Mouse (Mus musculus): ENCODE measurements at regions not wholly inside any gene's neighbourhood (a gene's known extent, or its start where the extent isn't known, plus 50 kb on each side); places are given as distances from the start of the nearest gene placed in this dataset.

DNA sequence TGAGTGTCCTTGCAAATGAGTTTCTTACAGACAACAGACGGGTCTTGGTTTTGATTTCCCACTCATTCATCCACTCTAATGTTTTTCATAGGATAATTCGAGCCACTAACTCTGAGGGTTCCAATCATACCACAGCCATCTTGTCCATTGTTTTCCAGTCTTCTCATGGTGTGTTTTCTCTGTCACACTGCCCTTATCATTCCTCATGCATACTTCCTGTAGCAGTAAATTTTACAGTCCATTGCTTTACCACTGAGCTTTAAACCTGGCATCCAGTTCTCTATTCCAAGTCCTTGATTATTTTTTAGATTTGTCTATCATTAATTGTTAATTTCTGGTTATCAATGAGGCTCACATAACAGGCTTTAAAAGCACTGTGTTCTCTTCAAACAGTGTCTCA, 290.0 kb upstream of the Nrsn1 start:
- no peak for DNase-seq (ENCODE audit: low spot score in 2 of 2)

DNA sequence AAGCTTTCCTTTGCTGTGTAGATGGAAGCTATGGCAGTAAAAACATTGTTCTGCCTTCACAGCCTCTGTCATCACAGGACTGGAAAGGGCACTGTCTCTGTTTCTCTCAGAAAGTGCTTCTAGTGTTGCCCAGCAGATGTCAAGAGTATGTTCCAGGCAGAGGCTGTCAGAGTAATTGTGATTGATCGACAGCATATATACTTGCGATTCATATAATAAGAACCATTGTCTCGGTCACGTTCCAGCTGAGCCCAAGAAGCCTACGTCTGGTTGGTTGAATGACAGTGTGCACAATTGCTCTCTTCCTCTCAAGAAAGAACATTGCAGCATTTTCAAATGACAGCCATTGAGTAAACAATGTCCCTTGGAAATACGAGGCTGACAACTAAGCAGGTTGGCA, 284.7 kb upstream of the Nrsn1 start:
- no peak for DNase-seq (ENCODE audit: low spot score in 2 of 2)

DNA sequence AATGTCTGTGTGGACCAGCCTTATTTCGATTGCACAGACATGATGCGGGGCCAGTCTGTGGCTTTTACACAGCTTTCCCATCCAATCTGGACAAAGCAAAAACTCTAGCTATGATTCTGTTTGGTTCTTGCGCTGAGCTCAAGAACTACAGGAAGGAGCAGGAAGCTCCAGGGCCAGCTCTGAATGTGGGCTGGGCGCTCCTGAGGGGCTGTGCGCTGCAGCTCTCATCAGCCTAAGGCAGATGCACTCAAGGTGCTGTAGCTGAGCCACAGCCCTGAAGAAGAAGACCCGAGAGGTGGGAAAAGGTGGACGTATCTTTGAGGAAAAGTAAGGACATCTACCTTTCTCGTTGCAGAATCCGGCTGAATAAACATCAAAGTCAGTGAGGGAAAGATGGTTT, 278.2 kb upstream of the Nrsn1 start:
- DNase-seq (ENCODE audit: low spot score in 2 of 2), result no peak

DNA sequence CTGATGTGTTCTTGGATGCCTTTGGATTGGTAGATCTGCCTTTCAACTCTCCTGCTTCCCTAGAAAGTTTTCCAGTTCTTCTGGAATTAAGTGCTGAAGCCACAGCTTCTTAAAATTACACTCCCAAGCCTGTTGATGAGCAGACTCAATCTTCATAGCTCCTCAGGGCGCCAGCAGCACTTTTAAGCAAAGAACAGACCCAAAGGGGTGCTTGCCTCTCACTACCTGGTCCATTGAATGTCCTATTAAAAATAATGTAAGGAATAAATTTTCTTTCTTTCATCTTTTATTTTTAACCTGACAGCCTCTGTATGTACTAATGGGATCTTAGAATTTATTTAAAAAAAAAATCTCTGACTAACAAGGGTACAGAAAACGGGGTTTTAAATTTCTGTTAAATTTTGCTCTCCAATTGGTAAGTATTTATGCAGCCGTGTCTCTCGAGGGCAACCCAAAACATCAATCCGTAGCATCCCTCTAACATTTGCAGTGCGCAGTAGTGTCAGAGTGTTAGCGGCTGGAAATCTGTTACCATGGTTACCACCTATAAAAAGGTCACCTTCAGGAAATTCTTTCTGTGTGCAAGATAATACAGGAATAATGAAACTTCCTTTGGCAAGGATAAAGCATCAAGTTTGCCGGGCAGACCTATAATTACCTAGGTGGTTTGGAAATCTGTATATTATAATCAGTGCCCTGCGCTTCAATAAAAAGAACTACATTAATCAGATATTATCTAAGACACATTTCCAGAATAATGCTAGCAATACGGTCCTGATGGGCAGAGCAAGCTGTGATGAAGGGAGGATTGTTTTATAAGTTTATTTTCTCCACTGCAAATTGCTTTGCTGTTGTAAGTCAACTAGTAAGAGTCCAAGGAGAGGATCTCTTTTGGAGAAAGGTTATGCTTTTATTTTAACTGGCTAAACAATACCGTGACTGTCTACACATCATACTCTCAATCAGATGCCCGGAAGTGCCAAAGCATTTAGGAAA, 277.1 kb upstream of the Nrsn1 start:
- DNase-seq (ENCODE audit: low spot score in 2 of 2), result no peak

DNA sequence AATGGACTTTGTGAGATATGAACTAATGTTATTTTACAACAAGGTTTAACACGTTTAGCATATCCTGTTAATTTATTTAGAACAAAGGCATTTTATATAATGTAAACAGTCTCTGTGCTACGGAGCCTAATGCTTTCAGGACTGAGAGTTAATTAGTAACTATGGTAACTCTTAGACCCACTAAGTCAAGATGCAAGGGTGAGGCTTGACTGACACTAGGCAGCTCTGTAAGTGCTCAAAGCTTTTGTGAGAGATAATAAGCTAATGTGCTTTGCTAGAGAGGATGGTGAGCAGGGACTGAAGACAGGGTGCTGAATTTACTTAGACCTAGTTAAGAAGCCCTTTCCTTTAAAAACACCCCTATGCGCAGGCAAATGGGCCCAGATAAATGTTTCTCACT, 253.8 kb upstream of the Nrsn1 start:
- DNase-seq (ENCODE audit: low spot score in 2 of 2), result no peak

DNA sequence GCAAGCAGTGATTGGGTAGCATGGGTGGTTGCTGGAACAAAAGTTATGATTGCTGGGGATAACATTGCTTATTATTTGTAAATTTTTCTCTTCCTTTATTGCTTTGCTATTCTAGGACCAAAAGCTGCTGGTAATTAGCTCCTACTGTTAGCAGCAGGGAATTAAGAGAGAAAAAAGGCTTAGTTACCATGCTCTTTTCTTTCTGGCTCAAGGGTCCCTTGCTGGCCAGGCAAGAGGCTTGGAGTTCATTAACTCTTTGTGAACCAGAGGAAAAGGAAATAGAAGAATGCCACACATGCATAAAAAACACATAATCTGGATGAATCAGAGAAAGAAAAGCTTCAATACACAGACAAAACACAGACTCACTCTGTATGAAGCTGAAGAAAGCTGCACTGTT, 237.1 kb upstream of the Nrsn1 start:
- DNase-seq (ENCODE audit: low spot score in 2 of 2), result no peak

DNA sequence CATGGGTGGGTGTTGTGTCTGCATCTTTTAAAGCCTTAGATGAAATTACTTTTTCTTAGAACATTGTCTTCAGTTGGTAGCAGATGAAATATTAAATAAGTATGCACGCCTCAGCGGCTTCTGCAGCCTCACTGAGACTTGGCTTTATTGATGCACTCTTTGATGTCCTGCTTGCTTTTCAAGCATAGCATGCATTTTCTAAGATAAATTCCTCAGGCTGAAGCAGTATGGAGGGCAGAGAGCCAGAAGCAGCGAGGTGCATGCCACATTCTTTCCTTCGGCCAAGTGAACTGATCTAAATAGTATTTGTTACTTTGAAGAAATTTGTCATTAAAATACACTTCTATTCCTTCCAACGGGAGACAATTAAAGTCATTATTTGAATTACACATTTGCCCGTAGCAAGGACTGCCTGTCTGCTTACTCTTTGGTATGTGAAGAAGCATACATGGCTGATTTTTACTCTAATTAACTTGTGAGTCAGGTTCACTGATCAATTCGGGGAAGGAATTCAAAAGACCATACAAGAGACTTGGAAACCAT, 224.3 kb upstream of the Nrsn1 start:
- DNase-seq (ENCODE audit: low spot score in 2 of 2), result no peak

DNA sequence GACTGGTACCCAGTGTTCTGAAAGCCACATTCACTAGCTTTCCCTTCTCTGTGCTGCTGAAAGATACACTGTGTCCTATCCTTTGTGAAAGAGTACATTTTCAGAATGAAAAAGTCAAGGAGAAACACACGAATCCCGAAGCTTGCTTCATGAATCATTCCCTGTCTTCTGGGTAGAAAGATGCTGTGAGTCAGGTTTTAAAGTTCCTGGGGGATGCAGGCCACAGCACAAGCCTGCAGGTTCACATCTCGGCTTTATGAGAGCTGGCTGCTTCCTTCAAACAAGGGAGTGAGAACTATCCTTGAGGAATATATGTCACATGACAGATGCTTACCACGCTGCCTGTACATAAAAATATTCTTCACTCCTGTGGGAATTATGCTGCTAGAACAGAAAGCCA, 219.7 kb upstream of the Nrsn1 start:
- no peak for DNase-seq (ENCODE audit: low spot score in 2 of 2)

DNA sequence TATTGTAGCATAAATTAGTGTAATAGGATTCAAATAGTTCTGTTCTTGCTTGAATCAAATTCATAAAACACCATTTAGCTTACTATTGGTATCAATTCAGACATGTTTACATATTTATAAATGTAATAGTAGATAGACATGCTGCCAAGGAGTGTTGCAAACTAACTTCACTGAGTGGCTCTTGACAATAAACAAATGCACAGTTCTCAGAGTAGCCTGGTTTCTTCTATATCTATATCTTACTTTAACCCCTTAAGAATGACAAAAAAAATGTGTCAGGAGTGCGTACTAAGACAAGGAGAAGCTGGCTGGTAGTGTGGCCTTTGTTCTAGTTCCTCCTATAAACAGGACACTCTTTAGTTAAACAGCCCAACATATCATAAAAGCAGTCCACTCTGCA, 213.0 kb upstream of the Nrsn1 start:
- DNase-seq (ENCODE audit: low spot score in 2 of 2), result no peak

DNA sequence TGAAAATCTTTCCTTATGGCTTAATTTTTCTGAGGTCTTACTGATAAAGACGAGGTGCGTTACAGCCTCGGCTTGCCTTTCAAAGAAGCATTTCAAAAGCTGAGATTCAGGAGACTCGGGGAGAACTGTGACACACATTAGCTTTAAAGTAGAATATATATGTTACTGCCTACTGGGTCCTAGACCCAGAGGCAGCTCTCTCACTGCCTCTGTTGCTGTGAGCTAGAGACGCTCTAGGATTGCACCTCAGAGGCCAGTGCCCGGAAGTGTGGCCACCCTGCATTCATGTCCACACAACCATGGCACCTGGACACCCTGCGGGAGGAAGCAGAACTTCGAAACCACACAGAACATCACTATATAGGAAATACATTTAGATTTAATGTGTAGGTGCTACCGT, 181.6 kb upstream of the Nrsn1 start:
- DNase-seq (ENCODE audit: low spot score in 2 of 2), result no peak

DNA sequence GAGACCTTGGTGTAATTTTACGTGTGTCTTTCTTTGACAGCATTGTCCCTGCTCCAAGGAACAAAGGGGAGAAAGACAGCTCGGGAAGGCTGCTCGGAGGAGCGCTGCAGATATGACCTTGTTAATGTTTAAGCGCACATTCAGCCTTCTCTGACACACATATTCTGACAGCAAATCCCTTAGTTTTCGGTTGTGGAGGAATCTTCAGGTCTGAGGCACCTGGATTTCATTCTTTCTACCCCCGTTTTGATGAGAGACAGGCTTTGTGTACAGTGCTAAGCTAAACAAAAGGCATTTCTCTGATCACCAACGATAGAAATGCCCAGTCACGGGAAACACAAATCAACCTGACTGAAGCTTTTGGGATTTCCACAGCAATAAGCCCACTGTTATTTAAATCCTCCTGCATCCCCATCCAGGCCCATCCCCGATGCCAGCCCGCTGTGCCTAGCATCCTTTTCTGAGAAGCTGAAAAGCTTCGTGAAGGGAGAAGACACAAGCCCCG, 181.1 kb upstream of the Nrsn1 start:
- DNase-seq (ENCODE audit: low spot score in 2 of 2), result no peak

DNA sequence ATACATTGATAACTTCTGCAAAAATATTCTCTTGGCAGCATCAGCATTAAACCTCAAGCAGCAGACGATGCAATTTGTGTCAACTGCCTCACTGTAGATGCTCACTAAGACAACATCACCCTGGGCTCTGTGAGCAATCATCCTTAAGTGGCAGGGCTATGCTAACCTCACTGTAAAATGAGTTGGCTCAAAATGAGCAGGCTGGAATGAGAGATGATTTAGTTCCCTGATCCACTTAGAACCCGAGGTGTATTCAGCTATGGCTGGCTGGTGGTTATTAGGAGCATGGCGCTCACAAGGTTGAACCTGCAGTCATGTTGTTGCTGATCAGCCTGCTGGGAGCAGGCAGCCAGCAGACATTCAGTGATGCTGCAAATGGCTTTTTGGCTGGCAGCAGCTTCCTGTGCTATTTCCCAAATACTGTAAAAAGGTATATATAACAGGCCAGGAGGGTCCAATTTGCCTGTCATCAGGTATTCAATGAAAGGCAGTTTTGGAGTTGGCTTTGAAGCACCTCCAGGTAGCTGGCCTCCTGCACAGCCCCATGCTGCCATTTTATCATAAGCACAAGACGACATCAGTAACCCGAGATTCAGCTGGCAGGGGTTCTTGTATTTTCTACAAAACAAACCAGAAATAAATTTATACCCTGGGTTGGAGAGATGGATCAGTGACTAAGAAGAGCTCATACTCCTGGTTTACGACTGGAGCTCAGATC, 159.6 kb upstream of the Nrsn1 start:
- DNase-seq (ENCODE audit: low spot score in 2 of 2), result no peak

DNA sequence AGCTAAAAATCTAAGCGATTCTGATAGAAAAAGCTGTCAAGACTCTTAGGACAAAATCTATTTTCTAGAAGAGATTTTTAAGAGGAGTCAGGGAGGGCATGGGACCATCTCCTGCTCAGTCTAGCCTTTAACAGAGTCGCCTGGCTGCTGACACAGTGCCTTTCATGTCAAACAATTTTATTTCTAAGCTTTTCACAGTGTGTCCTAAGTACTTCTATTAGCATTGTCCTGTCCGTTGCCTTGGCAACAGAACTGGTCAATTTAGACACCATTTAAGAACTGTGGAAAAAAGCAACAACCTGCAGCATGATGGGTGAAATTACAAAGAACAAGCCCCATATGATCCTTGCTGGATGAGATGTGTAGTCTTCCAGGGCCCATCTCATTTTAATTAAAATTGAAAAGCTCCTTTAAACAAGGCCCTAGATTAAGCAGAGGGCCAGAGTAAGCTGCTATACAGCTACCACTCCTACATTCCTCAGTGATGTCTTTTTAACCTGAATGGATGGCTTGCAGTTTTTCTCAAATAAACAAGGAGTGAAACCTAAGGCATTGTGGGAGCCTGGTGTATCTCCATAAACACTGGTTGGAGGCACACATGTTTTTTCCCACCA, 133.0 kb upstream of the Nrsn1 start:
- no peak for DNase-seq (ENCODE audit: low spot score in 2 of 2)

DNA sequence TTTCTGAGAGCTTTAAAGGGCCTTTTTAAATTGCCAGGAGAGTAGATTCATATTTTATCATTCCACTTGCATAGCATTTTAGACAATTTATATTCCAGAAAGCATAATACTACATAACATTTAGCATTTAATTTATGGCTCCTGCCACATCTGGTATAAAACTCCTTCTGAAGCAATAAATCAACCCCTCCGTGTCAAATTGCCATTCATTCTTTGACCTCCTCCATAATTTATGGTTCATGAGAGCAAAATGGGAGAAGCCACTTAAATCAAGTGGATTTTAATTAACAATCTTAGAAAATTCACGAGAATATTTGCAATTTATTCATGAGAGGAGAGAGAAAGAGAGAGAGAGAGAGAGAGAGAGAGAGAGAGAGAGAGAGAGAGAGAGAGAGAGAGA, 132.4 kb upstream of the Nrsn1 start:
- no peak for DNase-seq (ENCODE audit: low spot score in 2 of 2)

DNA sequence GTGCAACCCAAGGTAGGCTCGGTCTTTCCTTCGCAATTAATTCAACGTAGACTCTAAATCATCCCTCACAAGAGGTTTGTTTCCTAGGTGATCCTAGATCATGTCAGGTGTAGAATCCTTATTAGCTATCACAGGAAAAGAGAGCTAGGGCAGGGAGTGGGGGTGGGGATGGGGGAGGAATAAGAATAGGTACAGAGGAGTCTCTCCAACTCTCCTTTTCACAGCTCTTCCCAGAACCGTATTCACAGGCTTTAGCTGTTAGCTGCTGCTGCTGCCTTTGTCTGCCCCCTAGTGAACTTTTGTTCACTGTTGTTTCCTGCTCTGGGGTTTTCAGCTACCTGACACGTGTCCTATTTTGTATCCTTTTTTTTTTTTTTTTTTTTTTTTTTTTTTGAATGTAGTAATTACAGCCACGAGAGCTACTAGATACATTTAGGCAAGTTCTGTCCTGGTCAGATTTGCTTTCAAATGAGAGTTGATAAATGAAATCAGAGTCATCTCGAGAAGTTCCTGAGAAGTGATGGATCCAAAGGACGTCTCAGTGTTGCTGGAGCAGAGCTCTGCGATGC, 131.7 kb upstream of the Nrsn1 start:
- DNase-seq (ENCODE audit: low spot score in 2 of 2), result no peak

DNA sequence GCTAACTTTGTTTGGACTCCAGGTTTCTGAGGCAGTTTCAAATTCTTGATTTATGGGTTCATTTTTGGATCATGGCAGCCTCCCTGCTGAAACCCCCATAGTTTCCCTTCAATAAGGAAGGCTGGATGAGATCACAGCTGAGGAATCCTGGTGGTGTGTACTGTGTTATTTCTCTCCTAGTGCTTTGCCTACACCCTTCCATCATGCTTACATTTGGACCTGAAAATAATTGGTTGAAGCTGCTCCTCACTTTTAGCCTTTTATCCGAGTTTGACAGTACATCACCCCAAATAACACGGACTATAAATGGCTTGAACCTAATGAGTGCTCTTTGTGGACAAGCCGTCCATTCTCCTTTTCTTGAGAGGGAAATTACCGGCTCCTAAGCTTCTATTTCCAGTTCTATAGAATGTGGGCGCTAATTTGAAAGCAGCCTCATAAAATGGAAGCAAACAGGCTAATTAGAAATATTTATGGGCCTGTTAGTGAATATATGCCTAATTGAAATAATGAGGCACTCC, 122.5 kb upstream of the Nrsn1 start:
- DNase-seq (ENCODE audit: low spot score in 2 of 2), result no peak

DNA sequence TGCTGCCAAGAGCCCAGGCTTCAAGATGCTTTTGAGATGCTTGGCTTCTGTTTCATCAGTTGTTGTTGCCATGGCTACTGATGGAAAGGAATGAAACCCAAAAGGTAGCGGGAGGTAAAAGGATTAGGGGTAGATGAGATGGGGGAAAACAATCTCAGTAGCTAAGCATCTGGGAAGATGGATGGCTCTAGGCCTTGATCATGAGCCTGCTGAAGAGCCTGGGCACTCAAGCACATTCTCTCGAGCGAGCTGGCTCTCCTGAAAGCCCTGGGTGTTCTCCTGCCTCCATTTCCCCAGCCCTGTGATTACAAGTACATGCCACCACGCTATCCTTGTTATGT, 92.3 kb upstream of the Nrsn1 start:
- no peak for DNase-seq (ENCODE audit: low spot score in 2 of 2)

DNA sequence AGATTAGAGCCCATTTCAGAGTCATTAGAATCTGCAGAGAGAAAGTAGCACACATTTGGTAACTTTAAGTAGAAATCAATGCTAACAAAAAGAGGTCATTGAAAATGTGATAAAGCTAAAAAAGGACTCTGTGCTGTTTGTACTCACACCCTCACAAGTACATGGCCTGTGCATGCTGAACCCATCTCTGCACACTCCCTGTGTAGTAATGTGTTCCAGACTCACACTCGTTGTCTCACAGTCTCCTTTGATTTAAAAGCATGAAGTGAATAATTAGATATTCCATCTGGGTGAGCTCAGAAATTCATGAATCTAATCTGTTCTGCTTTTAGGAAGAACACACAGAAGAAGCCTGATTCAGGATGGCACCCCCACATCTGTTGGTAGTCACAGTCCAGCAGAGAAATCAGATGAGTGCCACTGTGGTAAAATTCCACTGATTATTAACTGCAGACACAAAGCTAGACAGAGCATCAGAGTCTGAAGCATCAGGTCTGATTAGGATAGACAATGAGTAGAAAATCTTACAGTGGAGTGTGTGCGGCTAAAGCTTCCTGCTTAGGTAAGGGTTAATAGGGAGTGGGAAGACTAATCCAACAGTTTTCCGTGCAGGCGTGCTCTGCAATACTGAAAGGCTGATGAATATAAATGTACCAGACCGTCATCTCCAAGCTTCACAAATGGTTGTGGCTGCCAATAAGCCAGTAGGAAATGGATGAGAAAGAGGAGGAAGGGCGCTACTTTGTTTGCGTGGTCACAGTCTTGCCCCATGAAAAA, 91.7 kb upstream of the Nrsn1 start:
- DNase-seq (ENCODE audit: low spot score in 2 of 2), result no peak

DNA sequence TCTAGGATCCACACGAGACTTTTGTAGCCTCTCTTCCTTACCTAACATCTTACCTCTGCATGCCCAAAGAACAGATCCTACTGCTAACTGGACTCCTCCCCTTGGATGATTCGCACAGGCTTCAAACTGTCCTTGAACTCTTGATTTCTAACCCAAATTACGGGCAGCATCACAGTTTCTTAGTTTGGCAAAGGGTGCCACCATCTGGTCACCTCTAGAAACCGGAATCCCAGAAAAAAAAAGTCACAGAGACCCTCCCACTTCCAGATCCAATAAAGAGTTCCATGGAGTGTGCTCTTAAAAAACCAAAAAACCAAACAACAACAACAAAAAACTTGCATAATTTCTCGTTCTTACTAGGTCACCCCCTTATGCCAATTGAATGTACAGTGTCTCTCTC, 77.3 kb upstream of the Nrsn1 start:
- DNase-seq (ENCODE audit: low spot score in 2 of 2), result no peak

DNA sequence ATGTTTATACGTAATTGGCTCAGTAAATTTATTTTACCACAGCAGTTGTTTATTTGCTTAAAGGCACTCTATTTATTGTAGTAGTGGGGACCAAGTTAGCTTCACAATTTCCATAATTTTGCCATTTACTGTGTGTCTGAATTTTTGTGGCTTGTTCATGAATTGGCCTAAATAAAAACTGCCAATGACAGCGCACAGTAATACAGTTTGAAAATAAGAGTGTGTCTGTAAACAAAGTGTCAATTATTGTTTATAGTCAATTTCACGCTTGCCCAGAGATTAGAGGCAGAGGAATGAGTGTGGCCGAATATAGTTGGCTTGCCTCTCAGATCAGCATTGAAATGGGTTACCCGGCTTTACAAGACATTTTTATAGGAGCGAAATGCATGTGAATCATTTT, 73.0 kb upstream of the Nrsn1 start:
- no peak for DNase-seq (ENCODE audit: low spot score in 2 of 2)

DNA sequence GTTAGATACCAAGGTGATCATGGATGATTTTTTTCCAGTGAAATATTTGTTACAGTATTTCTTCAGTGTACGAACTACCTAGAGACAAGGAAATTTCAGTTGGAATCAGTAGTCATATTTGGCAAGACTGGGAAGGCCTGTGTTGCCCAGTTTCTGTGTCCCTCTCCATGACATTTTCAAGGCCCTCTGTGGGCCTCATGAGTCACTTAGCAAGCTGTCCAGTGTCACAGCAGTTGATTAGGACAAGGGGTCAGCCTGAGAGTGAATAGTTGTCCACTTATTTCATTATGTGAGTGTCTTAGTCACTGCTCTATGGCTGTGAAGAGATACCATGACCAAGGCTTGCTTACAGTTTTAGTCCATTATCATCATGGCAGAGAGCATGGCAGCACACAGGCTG, 71.5 kb upstream of the Nrsn1 start:
- no peak for DNase-seq (ENCODE audit: low spot score in 2 of 2)
